Mouse (Mus musculus): Measurements from ENCODE around the gene Cacna2d2. TPM values are rescaled to one million over a fixed set of nuclear protein-coding genes. Genes with fewer than 3 reads are reported as not detected.

The Cacna2d2 gene
- total RNA-seq, 1 experiment from 2014 or later, result 5.6 TPM

Other genes starting within 250 kb of the Cacna2d2 start
- 4.9 and 5.4 TPM in 2 replicates for gene Dock3, start 167.7 kb upstream of the Cacna2d2 start, total RNA-seq (2021)
- 56.8 and 57.8 TPM in 2 replicates for gene Mapkapk3, start 109.7 kb upstream of the Cacna2d2 start, total RNA-seq (2021)
- gene Cish, start 103.6 kb upstream of the Cacna2d2 start, total RNA-seq (2021), result 8.1 and 14.9 TPM in 2 replicates
- gene Hemk1, start 61.3 kb upstream of the Cacna2d2 start, total RNA-seq (2021), result 21.9 and 23.0 TPM in 2 replicates
- 1.4 and 1.5 TPM in 2 replicates for gene 6430571L13Rik, start 59.0 kb upstream of the Cacna2d2 start, total RNA-seq (2021)
- gene Tmem115, start 134.3 kb downstream of the Cacna2d2 start, total RNA-seq (2021), result 44.5 and 47.6 TPM in 2 replicates
- 20.0 and 27.3 TPM in 2 replicates for gene Cyb561d2, start 142.6 kb downstream of the Cacna2d2 start, total RNA-seq (2021)
- gene Nprl2, start 142.6 kb downstream of the Cacna2d2 start, total RNA-seq (2021), result 24.9 and 27.3 TPM in 2 replicates
- gene Zmynd10, start 147.7 kb downstream of the Cacna2d2 start, total RNA-seq (2021), result 0.39 and 0.67 TPM in 2 replicates
- gene Rassf1, start 151.9 kb downstream of the Cacna2d2 start, total RNA-seq (2021), result 24.7 and 26.6 TPM in 2 replicates
- 48.2 and 48.4 TPM in 2 replicates for gene Tusc2, start 163.6 kb downstream of the Cacna2d2 start, total RNA-seq (2021)
- gene Hyal2, start 168.3 kb downstream of the Cacna2d2 start, total RNA-seq (2021), result 31.1 and 36.1 TPM in 2 replicates
- 10.9 and 11.6 TPM in 2 replicates for gene Hyal1, start 177.3 kb downstream of the Cacna2d2 start, total RNA-seq (2021)
- gene Naa80, start 179.3 kb downstream of the Cacna2d2 start, total RNA-seq (2021), result 21.2 and 21.4 TPM in 2 replicates
- 2.0 and 2.8 TPM in 2 replicates for gene Hyal3, start 181.2 kb downstream of the Cacna2d2 start, total RNA-seq (2021)
- gene Ifrd2, start 188.0 kb downstream of the Cacna2d2 start, total RNA-seq (2021), result 47.0 and 54.5 TPM in 2 replicates
- 5.1 and 8.4 TPM in 2 replicates for gene Sema3b, start 209.6 kb downstream of the Cacna2d2 start, total RNA-seq (2021)
- gene Gnai2, start 235.8 kb downstream of the Cacna2d2 start, total RNA-seq (2021), result 202 and 238 TPM in 2 replicates

Data from adrenal gland, postnatal 25 days (tissue).